Mouse (Mus musculus) Patski (cell line): ENCODE data around the gene Rgs10. TPM values are rescaled to one million over a fixed set of nuclear protein-coding genes. Genes with fewer than 3 reads are reported as not detected.

ENCODE experiments used
- ATAC-seq: fragments of 100-300 bp; one replicate; pipeline ENCODE4 v1.8.0; 2021
- CTCF ChIA-PET: fragments of 350-600 bp; sonication (Branson Sonifier 250); formaldehyde crosslinking; loops from one replicate; lab custom pipeline; 2022; ENCODE audit warnings: inconsistent platforms; lab: Charles Lee
- POLR2A ChIA-PET: fragments of 350-600 bp; sonication (Branson Sonifier 250); formaldehyde crosslinking; loops from one replicate; lab custom pipeline; 2022; ENCODE audit warnings: antibody characterized with exemption, inconsistent platforms; lab: Charles Lee
- DNase-seq: peaks from one replicate; pipeline ENCODE4 v3.0.0-alpha.2; 2011; ENCODE audit warnings: low read depth, low spot score
- H3K27me3 ChIP-seq: fragments of 371-371 bp; one replicate; pipeline ENCODE4 v1.5.1; 2021
- CTCF ChIP-seq: fragments of 100-300 bp; IDR thresholded peaks from one replicate; pipeline ENCODE4 v1.5.1; 2021
- in situ Hi-C: fragments of 300-500 bp; cut with MboI; formaldehyde crosslinking; loops from 3 replicates; pipeline ENCODE4 v1.11.1; 2018; ENCODE audit warnings: low pct_unique_long_range_greater_than_20kb, mixed read lengths
- polyA plus RNA-seq: library from polyadenylated mRNA; unstranded; gene quantifications from one replicate; pipeline ENCODE4 v1.2.3, GENCODE M21; 2021

Gene Rgs10
- polyA plus RNA-seq, 1 experiment from 2014 or later, result 111 TPM

DNA sequence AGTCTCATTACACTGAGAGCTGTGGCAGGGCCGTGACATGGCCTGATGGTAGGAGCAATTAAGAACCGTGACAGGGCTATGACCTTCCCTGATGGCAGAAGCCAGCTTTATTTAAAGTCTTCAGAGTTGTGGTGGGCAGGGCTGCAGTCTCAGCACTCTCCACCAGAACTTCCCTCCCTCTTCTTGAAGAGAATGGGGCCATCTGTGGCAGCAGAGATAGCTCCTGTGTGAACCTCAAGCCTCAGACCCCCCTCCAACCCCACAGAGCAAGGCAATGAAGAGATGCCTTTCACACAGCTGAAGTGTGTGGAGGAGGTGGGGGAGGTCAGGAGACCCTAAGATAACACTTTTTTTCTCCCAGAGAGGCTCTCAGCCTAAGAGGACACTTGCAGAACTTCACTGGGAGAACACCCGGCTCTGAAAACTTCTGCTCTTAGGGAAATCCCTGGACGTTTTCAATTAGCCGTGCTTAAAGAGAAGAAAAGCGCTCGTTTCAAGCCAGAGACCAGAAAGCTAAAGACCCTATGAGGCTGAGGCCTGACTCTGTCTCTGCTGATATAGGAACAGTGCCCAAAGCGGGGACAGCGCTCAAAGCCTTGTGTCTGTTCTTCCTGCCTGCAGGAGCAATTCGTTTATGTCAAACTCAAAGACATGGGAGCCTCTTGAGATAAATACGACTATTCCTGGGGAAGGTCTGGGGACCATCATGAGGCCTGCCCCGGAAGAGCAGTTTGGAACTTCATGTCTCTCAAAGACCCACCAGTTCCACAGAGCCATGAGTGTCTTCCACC lies 27.1 kb downstream of the Rgs10 start:
- ChIA-PET CTCF (no interaction called here), POLR2A (no interaction called here)
- DNase-seq, result no peak
- no peak for ATAC-seq
- TF ChIP-seq CTCF, result no peak
- no peaks in the 10 kb centered on the region for H3K27me3 ChIP-seq
- in situ Hi-C loops, result no loop called here

DNA sequence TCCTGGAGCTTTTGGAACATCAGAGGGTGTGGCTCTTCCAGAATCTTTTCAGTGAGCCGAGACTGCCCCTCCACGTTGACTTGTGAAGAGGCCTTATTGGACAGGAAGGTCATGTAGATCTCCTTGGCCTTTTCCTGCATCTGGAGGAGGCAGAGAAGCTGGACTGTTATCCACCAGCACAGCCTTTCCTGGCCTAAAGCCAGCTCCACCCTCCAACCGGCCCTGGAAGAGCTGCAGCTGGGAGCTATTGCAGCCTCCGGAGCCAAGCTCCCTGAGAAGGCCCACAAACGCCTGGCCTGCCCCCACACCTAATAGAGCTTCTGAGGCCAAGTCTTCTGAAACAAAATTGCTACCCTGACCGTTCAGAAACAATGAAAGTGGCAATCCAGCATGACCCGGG lies 29.6 kb downstream of the Rgs10 start:
- TF ChIP-seq CTCF, result no peak
- no peaks in the 10 kb centered on the region for H3K27me3 ChIP-seq
- POLR2A ChIA-PET, result no interaction called here
- CTCF ChIA-PET, result interaction anchor here (0.8 to 1.1 kb wide), 2 partner anchors 11 to 33 kb away, joined by 3 to 5 read pairs; no protein-coding TSS in a partner anchor
- in situ Hi-C loops, result no loop called here
- no peak for DNase-seq
- ATAC-seq, result no peak

DNA sequence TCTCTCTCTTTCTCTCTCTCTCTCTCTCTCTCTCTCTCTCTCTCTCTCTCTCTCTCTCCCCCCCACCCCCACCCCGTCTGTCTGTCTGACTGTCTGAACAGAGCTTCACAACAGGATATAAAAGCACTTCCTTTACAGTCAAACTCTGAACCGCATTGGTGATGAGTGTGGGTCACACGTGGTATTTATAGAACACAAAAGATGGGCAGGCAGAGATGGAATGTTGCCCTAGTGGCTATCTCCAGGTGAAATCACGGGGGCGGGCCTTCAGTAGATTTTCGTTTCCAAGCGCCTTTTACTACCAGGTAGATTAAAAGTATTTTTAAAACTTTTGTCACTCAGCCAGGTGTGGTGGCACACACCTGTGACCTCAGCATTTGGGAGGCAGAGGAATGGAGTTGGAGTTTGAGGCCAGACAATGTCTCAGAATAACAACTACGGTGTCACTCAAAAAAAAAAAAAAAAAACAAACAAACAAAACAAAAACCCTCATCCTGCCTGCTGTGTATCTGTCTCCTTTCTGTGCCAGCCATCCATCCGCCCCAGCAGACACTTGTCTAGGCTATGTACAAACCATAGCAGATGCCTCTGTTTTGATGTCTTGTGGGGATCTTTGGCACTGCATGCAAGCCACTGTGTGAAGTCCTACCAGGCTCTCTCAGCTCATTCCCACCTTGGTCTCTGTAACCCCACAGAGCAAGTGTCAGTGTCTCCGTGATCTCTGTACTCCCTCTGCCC lies 34.7 kb downstream of the Rgs10 start:
- in situ Hi-C loops, result no loop called here
- no peak for TF ChIP-seq CTCF
- ChIA-PET POLR2A (no interaction called here), CTCF (no interaction called here)
- no peak for ATAC-seq
- H3K27me3 ChIP-seq, result no peaks in the 10 kb centered on the region
- DNase-seq, result no peak

DNA sequence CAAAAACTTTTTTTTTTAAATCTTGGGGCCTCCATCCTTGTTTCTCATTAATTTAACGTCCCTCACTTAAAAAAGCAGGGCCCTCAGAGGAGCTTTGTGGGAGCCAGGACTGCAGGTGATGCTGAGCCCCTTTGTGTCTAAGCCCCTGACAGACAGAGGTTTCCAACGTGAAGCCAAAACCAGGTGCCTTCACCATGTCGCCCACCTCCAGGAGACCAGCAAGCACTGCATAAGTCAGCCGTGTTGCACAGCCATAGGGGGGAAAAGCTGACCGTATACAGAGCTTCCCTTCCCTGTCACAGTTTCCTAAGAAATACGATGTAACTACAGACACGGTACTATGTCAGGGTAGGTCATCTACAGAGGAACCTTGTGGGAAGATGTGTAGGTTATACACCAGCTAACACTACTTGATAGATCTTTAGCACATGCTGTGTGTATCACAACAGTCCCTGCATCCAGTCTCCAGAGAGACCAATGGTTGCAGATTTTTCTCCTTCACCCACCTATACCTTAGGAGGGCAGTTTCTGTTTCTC lies 35.3 kb downstream of the Rgs10 start:
- H3K27me3 ChIP-seq, result no peaks in the 10 kb centered on the region
- ChIA-PET CTCF (no interaction called here), POLR2A (no interaction called here)
- TF ChIP-seq CTCF, result no peak
- no peak for DNase-seq
- ATAC-seq, result no peak
- in situ Hi-C loops, result no loop called here

DNA sequence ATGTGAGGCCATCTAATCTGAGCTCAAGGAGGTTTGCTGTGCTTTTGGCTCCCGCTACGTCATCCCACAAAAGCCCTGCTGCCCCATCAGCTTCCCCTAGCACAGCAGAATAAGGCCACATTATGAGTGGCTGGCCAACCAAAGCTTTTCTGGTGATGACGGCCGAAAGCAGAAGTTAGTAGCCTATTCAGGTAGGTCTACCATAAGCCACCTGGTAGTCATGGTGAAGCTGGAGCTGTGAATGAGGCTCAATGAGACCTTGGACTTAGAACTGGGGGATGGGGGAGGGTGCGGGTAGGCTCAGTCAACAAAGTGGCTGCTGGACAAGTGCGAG lies 36.1 kb downstream of the Rgs10 start:
- DNase-seq (no peak), ATAC-seq (no peak)
- in situ Hi-C loops, result no loop called here
- H3K27me3 ChIP-seq, result no peaks in the 10 kb centered on the region
- ChIA-PET POLR2A (no interaction called here), CTCF (no interaction called here)
- TF ChIP-seq CTCF, result no peak

DNA sequence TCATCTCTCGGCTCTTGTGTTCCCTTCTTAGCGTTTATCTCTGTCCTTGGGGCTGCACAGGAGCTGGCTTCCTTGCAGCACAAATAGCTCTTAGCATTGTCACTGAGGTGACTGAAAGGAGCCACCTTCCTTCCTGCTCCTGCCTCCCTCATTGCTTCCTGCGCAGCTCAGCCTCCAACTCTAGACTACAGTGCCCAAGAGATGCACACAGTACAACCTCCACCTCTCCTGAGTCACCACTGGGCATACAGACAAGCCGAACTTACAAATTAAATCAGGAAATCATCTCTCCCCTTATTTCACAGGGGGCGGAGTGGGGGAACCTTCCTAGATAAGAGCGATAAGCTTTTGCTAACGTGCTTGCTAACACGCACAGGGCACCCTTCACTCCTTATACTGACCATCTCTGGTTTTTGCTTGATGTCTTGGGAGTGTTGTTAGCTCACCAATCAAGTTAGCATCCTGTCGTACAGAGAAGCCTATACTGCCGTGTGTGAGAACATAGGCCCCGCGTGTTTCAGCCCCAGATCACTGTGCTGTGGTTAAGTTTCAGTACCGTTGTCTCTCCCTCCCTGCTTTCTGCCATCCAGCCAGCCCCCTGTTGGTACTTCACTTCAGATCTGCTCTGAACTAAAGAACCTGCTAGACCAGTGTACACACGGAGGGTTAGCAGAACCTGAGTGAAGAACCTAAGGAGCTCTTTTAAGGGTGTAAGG lies 36.6 kb downstream of the Rgs10 start:
- no peak for ATAC-seq
- H3K27me3 ChIP-seq, result no peaks in the 10 kb centered on the region
- DNase-seq, result no peak
- no peak for TF ChIP-seq CTCF
- POLR2A ChIA-PET, result no interaction called here
- in situ Hi-C loops, result no loop called here
- CTCF ChIA-PET, result no interaction called here

DNA sequence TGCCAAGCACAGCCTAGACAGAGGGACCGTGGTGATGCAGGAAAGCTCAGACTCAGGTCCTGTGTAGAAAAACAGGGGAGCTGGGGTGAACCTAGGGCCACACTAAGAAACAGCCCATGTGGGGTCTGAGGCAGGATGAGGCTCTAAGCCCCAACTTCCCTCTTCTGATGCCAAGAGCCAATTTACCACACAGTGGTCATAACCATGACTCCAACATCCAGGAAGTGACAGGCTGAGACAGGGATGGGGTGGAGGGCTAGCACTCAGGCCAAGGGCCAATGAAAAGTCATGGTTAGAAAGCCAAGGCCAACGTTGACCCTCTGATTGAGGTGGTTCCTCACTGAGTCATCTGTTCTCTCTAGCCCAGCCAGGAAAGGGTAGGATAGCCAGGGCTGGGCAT lies 37.6 kb downstream of the Rgs10 start:
- H3K27me3 ChIP-seq, result no peaks in the 10 kb centered on the region
- ChIA-PET CTCF (no interaction called here), POLR2A (no interaction called here)
- no peak for TF ChIP-seq CTCF
- in situ Hi-C loops, result no loop called here
- ATAC-seq (no peak), DNase-seq (no peak)

DNA sequence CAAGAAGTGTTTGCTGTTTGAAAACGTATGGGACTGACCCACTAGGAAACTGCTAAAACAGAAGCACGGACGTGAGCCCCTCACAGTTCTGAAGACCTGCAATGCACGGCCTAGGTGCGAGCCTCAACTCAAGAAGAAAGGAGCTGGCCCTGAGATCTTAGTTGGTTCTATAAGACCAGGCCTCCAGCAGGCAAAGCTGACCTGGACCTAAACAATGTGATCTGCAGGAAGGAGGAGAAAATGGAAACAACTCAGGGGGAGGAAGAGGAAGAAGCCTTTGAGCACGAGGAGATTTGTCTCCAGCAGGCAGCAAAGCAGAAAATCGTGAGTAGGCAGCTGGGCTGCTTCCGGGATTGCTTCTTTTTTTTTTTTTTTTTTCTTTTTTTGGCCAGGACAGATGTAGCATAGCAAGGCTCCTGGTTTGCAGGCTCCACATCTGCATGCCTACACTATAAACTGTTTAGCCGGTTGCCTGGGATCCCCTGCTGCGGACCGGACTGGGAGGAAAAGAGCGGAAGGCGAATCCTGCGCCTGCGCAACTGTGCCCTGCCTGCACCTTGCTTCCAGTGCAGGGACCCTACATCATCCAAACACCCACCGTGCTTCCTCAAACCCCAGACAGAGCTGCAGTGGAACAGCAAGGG lies 39.3 kb downstream of the Rgs10 start:
- TF ChIP-seq CTCF, result no peak
- DNase-seq (no peak), ATAC-seq (no peak)
- H3K27me3 ChIP-seq, result no peaks in the 10 kb centered on the region
- POLR2A ChIA-PET, result no interaction called here
- in situ Hi-C loops, result no loop called here
- CTCF ChIA-PET, result no interaction called here

DNA sequence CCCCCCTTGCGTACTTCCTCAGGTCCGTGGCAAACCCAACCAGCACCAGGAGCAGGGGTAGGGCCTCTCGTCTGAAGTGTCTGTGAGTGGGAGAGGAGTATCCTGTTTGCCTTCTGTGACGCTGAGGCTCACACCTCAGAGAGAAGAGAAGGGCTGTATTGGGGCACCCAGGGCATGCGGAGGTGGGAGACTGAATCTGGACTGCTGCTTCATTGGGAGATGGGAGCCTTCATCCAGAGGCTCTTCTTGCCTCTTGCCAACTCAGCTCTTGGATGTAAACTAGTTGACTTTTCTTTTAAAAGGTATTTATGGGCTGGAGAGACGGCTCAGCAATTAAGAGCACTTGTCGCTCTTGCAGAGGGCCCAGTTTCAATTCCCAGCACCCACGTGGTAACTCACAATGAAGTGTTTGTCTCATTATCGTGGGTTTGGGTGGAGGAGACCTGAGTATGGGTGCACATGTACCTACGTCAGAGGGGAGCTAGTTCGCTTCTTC lies 42.3 kb downstream of the Rgs10 start:
- TF ChIP-seq CTCF, result no peak
- H3K27me3 ChIP-seq, result no peaks in the 10 kb centered on the region
- POLR2A ChIA-PET, result no interaction called here

DNA sequence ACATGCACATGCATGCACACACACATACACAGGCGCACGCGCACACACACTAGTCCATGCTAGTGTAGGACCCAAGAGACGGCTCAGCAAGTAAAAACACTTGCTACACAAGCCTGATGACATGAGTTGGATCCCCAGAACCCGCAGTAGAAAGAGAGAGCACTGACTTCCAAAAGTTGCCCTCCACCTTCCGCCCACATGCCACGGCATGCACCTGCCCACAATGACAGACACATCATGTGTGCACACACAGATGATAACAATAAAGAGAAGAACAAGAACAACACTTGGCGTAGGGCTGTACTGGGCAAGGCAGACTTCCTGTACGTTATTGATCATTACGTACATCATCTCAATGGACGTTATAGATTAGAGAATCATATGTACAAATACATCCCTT lies 44.4 kb downstream of the Rgs10 start:
- POLR2A ChIA-PET, result no interaction called here
- ATAC-seq (no peak), DNase-seq (no peak)
- CTCF ChIA-PET, result no interaction called here
- no peak for TF ChIP-seq CTCF
- no peaks in the 10 kb centered on the region for H3K27me3 ChIP-seq
- in situ Hi-C loops, result no loop called here

More for the DNA sequence above, 42.3 kb downstream of the Rgs10 start:
- CTCF ChIA-PET, result interaction anchor here (1.1 kb wide), 1 partner anchor 22 kb away, joined by 3 read pairs; no protein-coding TSS in a partner anchor
- in situ Hi-C loops, result no loop called here
- ATAC-seq (no peak), DNase-seq (no peak)
